Mouse (Mus musculus) liver, embryonic 14.5 days (tissue): Measurements from ENCODE around the gene Slc45a3. TPM values are rescaled to one million over a fixed set of nuclear protein-coding genes. Genes with fewer than 3 reads are reported as not detected.

Source experiments
- ATAC-seq: fragments of 200-750 bp; cut with Nextera tagmentation; 2 replicates; pipeline ENCODE4 v1.8.0; 2017; ENCODE audit warnings: moderate number of reproducible peaks, mild to moderate bottlenecking, moderate library complexity; ENCODE audit not compliant: insufficient read depth
- DNase-seq, 3 experiments: peaks; one replicate each; pipeline ENCODE4 v3.0.0-alpha.2; 2012 to 2013; ENCODE audit warnings: low read depth in 3 of 3, low spot score in 3 of 3
- H3K27ac ChIP-seq: fragments of 300-500 bp; sonication (generic); 2 replicates; pipeline ENCODE4 v1.5.1; 2014; ENCODE audit warnings: moderate library complexity, mild to moderate bottlenecking, control low read depth, inconsistent platforms
- H3K27me3 ChIP-seq: fragments of 300-500 bp; sonication (generic); 2 replicates; pipeline ENCODE4 v1.6.1; 2014; ENCODE audit warnings: mild to moderate bottlenecking, low read length, moderate library complexity; ENCODE audit not compliant: control insufficient read depth, insufficient read depth
- H3K36me3 ChIP-seq: fragments of 300-500 bp; sonication (generic); replicated peaks from 2 replicates; pipeline ENCODE4 v1.6.1; 2014; ENCODE audit warnings: low read depth; ENCODE audit not compliant: control insufficient read depth, insufficient read depth
- H3K4me1 ChIP-seq, 2 experiments: fragments of 200-500 bp in 1 of 2; fragments of 300-500 bp in 1 of 2; sonication (generic) in 1 of 2; replicated peaks; 2 replicates each; pipeline ENCODE4 v1.6.1; 2012 to 2014; ENCODE audit warnings: antibody characterized with exemption in 1 of 2, inconsistent platforms in 1 of 2, low read length in 1 of 2; ENCODE audit not compliant: control insufficient read depth in 2 of 2, insufficient read depth in 2 of 2
- H3K4me2 ChIP-seq: fragments of 300-500 bp; sonication (generic); 2 replicates; pipeline ENCODE4 v1.6.1; 2014; ENCODE audit warnings: low read depth, mild to moderate bottlenecking, control low read depth, moderate library complexity
- H3K4me3 ChIP-seq, 2 experiments: fragments of 200-500 bp in 1 of 2; fragments of 300-500 bp in 1 of 2; sonication (generic) in 1 of 2; 2 replicates each; pipeline ENCODE4 v1.5.1; 2012 to 2014; ENCODE audit warnings: low read depth in 2 of 2, low read length in 2 of 2, mild to moderate bottlenecking in 2 of 2, control low read depth in 1 of 2, inconsistent platforms in 1 of 2, moderate library complexity in 1 of 2; ENCODE audit not compliant: insufficient read depth in 1 of 2
- H3K9ac ChIP-seq: fragments of 300-500 bp; sonication (generic); replicated peaks from 2 replicates; pipeline ENCODE4 v1.6.1; 2014; ENCODE audit warnings: mild to moderate bottlenecking, control low read depth, moderate library complexity
- H3K9me3 ChIP-seq: fragments of 300-500 bp; sonication (generic); 2 replicates; pipeline ENCODE4 v1.6.1; 2016; ENCODE audit warnings: low read length, mixed read lengths; ENCODE audit not compliant: control insufficient read depth
- CTCF ChIP-seq: IDR thresholded peaks from 2 replicates; pipeline ENCODE4 v1.5.1; 2016; ENCODE audit warnings: antibody characterized with exemption, low read depth, control low read depth
- EP300 ChIP-seq: IDR thresholded peaks from 2 replicates; pipeline ENCODE4 v1.6.1; 2016; ENCODE audit warnings: antibody characterized with exemption, low read depth
- WGBS: fragments of 180-500 bp; shearing (Covaris S2); extraction: QIAGEN DNeasy Blood & Tissue Kit; methylation state at CpG from one replicate; pipeline ENCODE4 v1.1.7; 2014; ENCODE audit not compliant: insufficient replicate concordance; 5-methylcytosine and 5-hydroxymethylcytosine counted together
- polyA plus RNA-seq, 2 experiments: library from polyadenylated mRNA; depleted of rRNA in 1 of 2; stranded (reverse) in 1 of 2; unstranded in 1 of 2; fragments of >200 nt; fragmentation: Nextera tagmentation in 1 of 2; extraction: Ambion mirVana in 1 of 2; gene quantifications; 2 replicates each; pipeline versions ENCODE4 v1.2.1 to v1.2.3; 2012 to 2014

Gene Slc45a3
- polyA plus RNA-seq, 2 experiments, result 1.8 to 1.9 TPM

DNA sequence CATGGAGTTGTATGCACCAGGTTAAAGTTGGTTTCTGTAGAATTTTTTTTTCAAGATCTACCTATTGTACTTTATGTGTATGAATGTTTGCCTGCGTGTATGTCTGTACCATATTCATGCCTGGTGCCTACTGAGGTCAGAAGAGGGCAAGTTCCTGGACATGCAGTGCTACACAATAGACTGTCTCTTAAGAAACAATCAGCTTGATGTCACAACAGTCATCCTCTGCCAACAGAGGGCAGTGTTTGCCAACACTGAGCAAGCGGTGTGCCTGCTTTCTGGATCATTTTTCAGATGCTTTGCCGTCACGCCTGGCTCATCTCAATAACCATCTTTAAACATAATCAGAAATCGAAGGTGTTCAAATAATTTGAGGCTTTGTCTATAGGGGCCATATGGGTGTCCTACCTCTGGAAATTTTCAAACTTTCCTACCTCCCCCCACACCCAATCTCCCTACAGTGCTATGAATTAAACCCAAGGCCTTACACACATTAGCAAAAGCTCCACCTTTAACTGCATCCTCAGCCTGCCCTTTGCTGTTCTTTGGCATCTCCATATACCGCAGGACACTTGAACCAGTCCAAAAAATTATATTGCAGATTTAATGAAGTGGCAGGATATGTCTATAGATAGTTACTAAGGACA is 25.0 kb upstream of the Slc45a3 start:
- Histone ChIP-seq H3K4me3 (no peak overlapping the region), H3K27ac (no peak overlapping the region), H3K9ac (no peak overlapping the region), H3K36me3 (peaks cover 17% of the 10 kb centered on the region), H3K4me1 (peaks cover 0 to 3% of the 10 kb centered on the region in 2 experiments; a peak in 2 of 4 replicates), H3K9me3 (no peaks in the 10 kb centered on the region), H3K27me3 (no peaks in the 10 kb centered on the region), H3K4me2 (no peak overlapping the region)
- TF ChIP-seq CTCF, result peak; percentile 84
- no peak for TF ChIP-seq EP300
- 54% methylated on average over 6 of the region's 6 CpGs for WGBS
- peak; percentile 31 to 38 (median 37) for DNase-seq
- peak; percentile 32; the same call in 1 of the 2 replicates for ATAC-seq

DNA sequence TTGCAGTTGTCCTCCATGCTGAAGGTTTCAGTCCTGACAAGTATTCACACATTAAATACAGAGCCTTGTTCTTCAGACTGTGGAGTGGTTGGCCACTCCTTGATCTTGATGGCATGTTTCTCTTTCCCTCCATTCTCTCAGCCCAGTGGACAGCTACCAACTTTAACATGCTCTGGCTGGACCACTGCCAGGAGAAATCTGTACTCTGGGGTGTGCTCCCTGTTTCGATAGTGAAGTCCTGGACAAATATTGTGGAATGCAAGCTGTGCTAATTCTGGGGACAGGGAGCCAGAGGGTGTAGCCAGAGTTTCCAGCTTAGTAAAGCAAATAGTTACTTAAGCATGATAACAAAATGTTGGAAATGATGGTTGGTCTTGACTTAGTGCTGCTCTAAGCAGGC is 24.0 kb upstream of the Slc45a3 start:
- H3K4me2 ChIP-seq, result no peak overlapping the region
- H3K9me3 ChIP-seq, result no peaks in the 10 kb centered on the region
- no peaks in the 10 kb centered on the region for H3K27me3 ChIP-seq
- peaks cover 0 to 8% of the 10 kb centered on the region in 2 experiments; a peak in 2 of 4 replicates for H3K4me1 ChIP-seq
- H3K27ac ChIP-seq, result no peak overlapping the region
- TF ChIP-seq CTCF (no peak), EP300 (no peak)
- 74% methylated on average over 1 of the region's 1 CpGs for WGBS
- DNase-seq (no peak), ATAC-seq (no peak)
- peaks cover 8% of the 10 kb centered on the region for H3K36me3 ChIP-seq
- no peak overlapping the region for H3K9ac ChIP-seq
- no peak overlapping the region for H3K4me3 ChIP-seq

DNA sequence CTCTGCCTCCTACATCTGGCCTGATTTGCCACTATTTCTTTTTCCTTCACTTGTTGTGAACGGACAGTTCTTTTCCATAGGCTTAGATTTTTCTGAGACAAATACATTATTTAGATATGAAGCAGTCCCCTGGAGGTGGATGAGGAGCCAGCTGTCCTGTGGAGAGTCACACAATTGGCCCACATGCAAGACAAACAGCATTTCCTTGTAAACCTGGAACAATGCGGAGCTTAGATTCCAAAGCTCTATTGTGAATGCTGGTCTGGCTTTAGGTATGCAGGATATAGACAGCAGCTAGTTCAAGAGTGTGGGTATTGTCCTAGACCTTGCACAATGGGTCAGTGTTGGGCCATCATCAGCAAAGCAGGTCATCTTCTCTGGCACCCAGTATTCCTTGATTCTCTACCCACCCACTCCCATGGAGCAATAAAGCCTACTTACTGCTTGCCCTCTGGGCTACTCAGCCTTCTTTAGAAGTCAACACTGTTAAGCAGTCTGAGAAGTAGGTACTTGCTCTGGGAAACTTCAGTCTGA is 22.0 kb upstream of the Slc45a3 start:
- Histone ChIP-seq H3K36me3 (no peaks in the 10 kb centered on the region), H3K27me3 (no peaks in the 10 kb centered on the region), H3K4me1 (peaks cover 0 to 11% of the 10 kb centered on the region in 2 experiments; a peak in 2 of 4 replicates), H3K27ac (no peak overlapping the region), H3K9ac (no peak overlapping the region), H3K9me3 (no peaks in the 10 kb centered on the region), H3K4me2 (no peak overlapping the region), H3K4me3 (no peak overlapping the region)
- 64% methylated on average over 2 of the region's 2 CpGs for WGBS
- TF ChIP-seq EP300 (no peak), CTCF (no peak)
- DNase-seq, result no peak
- no peak for ATAC-seq

DNA sequence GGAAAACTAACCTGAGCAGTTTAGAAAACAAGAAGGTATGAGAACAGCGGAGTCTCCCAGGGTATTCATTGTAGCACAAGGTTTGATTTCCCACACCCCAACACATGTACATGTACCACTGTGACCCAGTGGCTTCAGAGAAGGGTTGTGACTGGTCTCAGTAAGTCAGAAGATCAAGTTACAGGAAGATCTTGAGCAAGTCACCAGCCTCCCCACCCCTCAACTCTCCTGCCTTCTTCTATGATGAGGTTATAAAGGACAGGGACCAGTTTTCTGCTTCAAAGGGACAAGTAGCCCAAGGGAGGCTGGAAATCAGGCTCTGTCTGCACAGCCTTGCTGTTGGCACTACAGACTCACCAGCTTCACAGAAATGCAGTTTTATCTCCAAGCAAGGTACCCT is 21.3 kb upstream of the Slc45a3 start:
- Histone ChIP-seq H3K27me3 (no peaks in the 10 kb centered on the region), H3K27ac (no peak overlapping the region), H3K9me3 (no peaks in the 10 kb centered on the region), H3K36me3 (no peaks in the 10 kb centered on the region), H3K9ac (no peak overlapping the region), H3K4me3 (no peak overlapping the region), H3K4me2 (no peak overlapping the region), H3K4me1 (peaks cover 0 to 15% of the 10 kb centered on the region in 2 experiments; a peak in 2 of 4 replicates)
- DNase-seq (no peak), ATAC-seq (no peak)
- WGBS, result 90% methylated on average over 1 of the region's 1 CpGs
- no peak for TF ChIP-seq CTCF
- no peak for TF ChIP-seq EP300

DNA sequence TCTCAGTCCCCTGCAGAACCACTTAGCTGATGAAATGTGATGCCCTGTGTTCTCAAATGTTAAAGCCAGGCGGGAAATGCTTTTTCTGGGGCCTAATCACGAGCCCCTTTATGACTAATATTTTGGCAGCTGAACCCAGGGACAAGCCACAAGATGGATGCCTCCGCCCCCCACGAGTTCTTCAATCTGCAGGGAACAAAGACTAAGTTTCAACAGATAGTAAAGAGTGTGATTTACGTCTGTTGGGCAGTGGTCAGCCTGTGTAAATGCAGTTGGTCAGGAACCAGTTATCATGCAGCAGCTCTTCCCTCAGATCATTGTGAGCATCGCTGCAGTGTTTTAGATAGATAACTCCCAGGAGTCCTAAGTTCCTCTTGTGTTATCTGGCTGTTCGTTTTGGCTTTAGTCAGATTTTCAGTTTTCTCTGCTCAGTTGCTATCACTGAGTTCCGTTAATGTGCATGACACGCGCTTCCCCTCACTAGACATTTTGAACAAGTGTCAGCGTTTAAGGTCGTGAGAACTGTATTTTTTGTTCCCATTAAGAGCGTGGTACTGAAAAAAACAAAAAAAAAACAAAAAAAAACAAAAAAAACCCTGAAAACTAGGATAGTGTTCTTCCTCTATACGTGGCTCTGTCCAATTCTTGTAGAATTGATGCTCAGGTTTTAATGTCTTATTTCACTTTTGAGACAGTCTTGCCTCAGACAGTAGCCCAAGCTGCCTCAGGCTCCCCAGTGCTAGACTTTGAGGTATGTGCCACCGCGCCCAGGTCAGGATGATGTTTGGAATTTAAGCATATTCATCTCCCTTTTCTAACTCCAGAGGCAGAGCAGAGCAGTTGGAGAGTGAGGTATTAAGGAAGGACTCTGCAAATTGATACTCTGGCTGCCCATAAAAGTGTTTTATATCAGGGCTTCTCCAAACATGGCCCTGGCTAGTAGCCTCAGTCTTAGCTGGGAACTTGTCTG is 19.9 kb upstream of the Slc45a3 start:
- TF ChIP-seq CTCF, result no peak
- TF ChIP-seq EP300, result peak; percentile 42
- no peak overlapping the region for H3K27ac ChIP-seq
- 18% methylated on average over 16 of the region's 16 CpGs for whole genome bisulfite sequencing
- no peak overlapping the region for H3K9ac ChIP-seq
- H3K36me3 ChIP-seq, result no peaks in the 10 kb centered on the region
- no peaks in the 10 kb centered on the region for H3K9me3 ChIP-seq
- peaks cover 0 to 15% of the 10 kb centered on the region in 2 experiments; a peak in 2 of 4 replicates for H3K4me1 ChIP-seq
- H3K4me2 ChIP-seq, result no peak overlapping the region
- ATAC-seq (peak; percentile 27; the same call in 1 of the 2 replicates), DNase-seq (peak in 1 of 3 experiments; percentile 3)
- no peak overlapping the region for H3K4me3 ChIP-seq
- H3K27me3 ChIP-seq, result no peaks in the 10 kb centered on the region
